Mouse (Mus musculus) spleen, adult 2 months (tissue): Measurements from ENCODE around the gene Dhx30. TPM values are rescaled to one million over a fixed set of nuclear protein-coding genes. Genes with fewer than 3 reads are reported as not detected.

ENCODE experiments used
- DNase-seq, 2 experiments: peaks; one replicate each; pipeline versions ENCODE4 v3.0.0 to v3.0.0-alpha.2; 2012 to 2021; ENCODE audit warnings: low spot score in 2 of 2, low read depth in 1 of 2
- H3K27ac ChIP-seq: fragments of 200-500 bp; 2 replicates; pipeline ENCODE4 v1.5.1; 2012; ENCODE audit warnings: low read length, inconsistent platforms; ENCODE audit not compliant: insufficient read depth
- H3K27me3 ChIP-seq: fragments of 200-500 bp; 2 replicates; pipeline ENCODE4 v1.6.1; 2012; ENCODE audit warnings: mild to moderate bottlenecking, moderate library complexity, low read length, inconsistent platforms; ENCODE audit not compliant: control insufficient read depth, insufficient read depth
- H3K36me3 ChIP-seq: fragments of 200-500 bp; 2 replicates; pipeline ENCODE4 v1.6.1; 2012; ENCODE audit warnings: mild to moderate bottlenecking, low read length, inconsistent platforms; ENCODE audit not compliant: control insufficient read depth, insufficient read depth
- H3K4me1 ChIP-seq: fragments of 200-500 bp; 2 replicates; pipeline ENCODE4 v1.6.1; 2011; ENCODE audit warnings: inconsistent platforms; ENCODE audit not compliant: control insufficient read depth, insufficient read depth, insufficient read length
- H3K4me3 ChIP-seq: fragments of 200-500 bp; 2 replicates; pipeline ENCODE4 v1.5.1; 2011; ENCODE audit warnings: mild to moderate bottlenecking, inconsistent platforms; ENCODE audit not compliant: insufficient read depth, insufficient read length; ENCODE audit errors: extremely low read depth
- CTCF ChIP-seq: fragments of 200-500 bp; IDR thresholded peaks from 2 replicates; pipeline ENCODE4 v1.5.1; 2011; ENCODE audit warnings: mild to moderate bottlenecking, inconsistent platforms; ENCODE audit not compliant: insufficient read depth, insufficient read length, insufficient replicate concordance; ENCODE audit errors: extremely low read depth
- POLR2A ChIP-seq: fragments of 200-500 bp; IDR thresholded peaks from 2 replicates; pipeline ENCODE4 v1.6.1; 2011; ENCODE audit warnings: low read depth, low read length, inconsistent platforms
- WGBS: fragments of 180-500 bp; shearing (Covaris S2); methylation state at CpG from one replicate; pipeline ENCODE4 v1.1.7; 2018; 5-methylcytosine and 5-hydroxymethylcytosine counted together
- polyA plus RNA-seq: library from polyadenylated mRNA; depleted of rRNA; stranded (reverse); fragments of >200 nt; gene quantifications from 2 replicates; pipeline ENCODE4 v1.2.3, GENCODE M21; 2012

Dhx30 gene
- polyA plus RNA-seq, 1 experiment, result 68.2 TPM

- DNase-seq, result no peak
- Histone ChIP-seq H3K27ac (no peak overlapping the region), H3K4me3 (no peak overlapping the region), H3K4me1 (peaks cover 5% of the 10 kb centered on the region; the same call in 1 of the 2 replicates), H3K27me3 (no peaks in the 10 kb centered on the region), H3K36me3 (no peaks in the 10 kb centered on the region)
- 76% methylated on average over 2 of the region's 2 CpGs for WGBS
- TF ChIP-seq POLR2A, result no peak
- no peak for TF ChIP-seq CTCF
Measured at GRCm38 (mm10) chr9:110123322-110123721, 5.7 kb upstream of the Dhx30 start.

GRCm38 (mm10) chr9:110121424-110121823, 3.8 kb upstream of the Dhx30 start:
- Histone ChIP-seq H3K36me3 (no peaks in the 10 kb centered on the region), H3K4me3 (no peak overlapping the region)
- 79% methylated on average over 4 of the region's 4 CpGs for WGBS

GRCm38 (mm10) chr9:110118249-110118648, 619 bp upstream of the Dhx30 start:
- no peak for TF ChIP-seq CTCF
- TF ChIP-seq POLR2A, result no peak
- no peak for DNase-seq
- Histone ChIP-seq H3K4me3 (peak overlapping the region; percentile 97), H3K27ac (no peak overlapping the region), H3K27me3 (no peaks in the 10 kb centered on the region), H3K36me3 (peaks cover 3% of the 10 kb centered on the region), H3K4me1 (peaks cover 4% of the 10 kb centered on the region; the same call in 1 of the 2 replicates)
- WGBS, result 32% methylated on average over 1 of the region's 1 CpGs

More at GRCm38 (mm10) chr9:110121424-110121823, 3.8 kb upstream of the Dhx30 start:
- TF ChIP-seq CTCF (no peak), POLR2A (no peak)
- peaks cover 6% of the 10 kb centered on the region; the same call in 1 of the 2 replicates for H3K4me1 ChIP-seq
- H3K27ac ChIP-seq, result no peak overlapping the region
- DNase-seq, result no peak
- H3K27me3 ChIP-seq, result no peaks in the 10 kb centered on the region

- peaks cover 11% of the 10 kb centered on the region for H3K36me3 ChIP-seq
Measured at GRCm38 (mm10) chr9:110116977-110117778, 452 bp downstream of the Dhx30 start, which contains the start of gene Smarcc1. Gene Smarcc1, plus strand, starts transcription at chr9:110117708.

GRCm38 (mm10) chr9:110116353-110116976, 1.2 kb downstream of the Dhx30 start:
- no peak for DNase-seq
- peaks cover 16% of the 10 kb centered on the region for H3K36me3 ChIP-seq
- 18% methylated on average over 10 of the region's 10 CpGs for WGBS
- H3K4me1 ChIP-seq, result peaks cover 4% of the 10 kb centered on the region; the same call in 1 of the 2 replicates
- peak overlapping the region; percentile 98 for H3K27ac ChIP-seq
- peak overlapping the region; percentile 97 for H3K4me3 ChIP-seq
- H3K27me3 ChIP-seq, result no peaks in the 10 kb centered on the region
- no peak for TF ChIP-seq CTCF
- no peak for TF ChIP-seq POLR2A

More at GRCm38 (mm10) chr9:110116977-110117778, 452 bp downstream of the Dhx30 start, which contains the start of gene Smarcc1:
- H3K4me3 ChIP-seq, result peak within 1 kb of the TSS; percentile 97
- TF ChIP-seq CTCF (no peak), POLR2A (no peak; the same call in 1 of the 2 replicates)
- H3K27ac ChIP-seq, result peak within 1 kb of the TSS; percentile 98
- H3K27me3 ChIP-seq, result no peaks in the 10 kb centered on the region
- WGBS, result 1% methylated on average over 73 of the region's 79 CpGs
- H3K4me1 ChIP-seq, result peaks cover 4% of the 10 kb centered on the region; the same call in 1 of the 2 replicates
- peak; percentile 64 to 84 for DNase-seq

- TF ChIP-seq CTCF (peak; percentile 97), POLR2A (no peak; the same call in 1 of the 2 replicates)
- H3K4me1 ChIP-seq, result peaks cover 3% of the 10 kb centered on the region; the same call in 1 of the 2 replicates
- H3K27me3 ChIP-seq, result no peaks in the 10 kb centered on the region
- H3K4me3 ChIP-seq, result peak overlapping the region; percentile 72
- 4% methylated on average over 41 of the region's 41 CpGs for WGBS
- peak overlapping the region; percentile 34; the same call in 1 of the 2 replicates for H3K27ac ChIP-seq
- H3K36me3 ChIP-seq, result peaks cover 15% of the 10 kb centered on the region
- peak; percentile 62 to 93 for DNase-seq
Measured at GRCm38 (mm10) chr9:110100627-110101600, 16.7 kb downstream of the Dhx30 start.
